ENCODE assay signal across 9 mouse cellular contexts in genomic region chr11:117678740-117679139, GRCm38 (mm10). TPM values are rescaled to one million over a fixed set of nuclear protein-coding genes. Genes with fewer than 3 reads are reported as not detected.
DNase-seq lines count a peak whose midpoint lies in the region; ATAC-seq and TF ChIP-seq lines count a peak whose summit lies in the region.
"Had no signal": no experiment of that assay in that cellular context is flagged by ENCODE, and none has a peak within 500 bp of the region (broad histone marks: within the 10 kb centered on the region; RNA-seq: fewer than 3 reads in every experiment).

No protein-coding gene starts in this region.

- 60% methylated on average over 2 of the region's 2 CpGs for WGBS in forebrain, postnatal 0 days
- WGBS in forebrain, embryonic 10.5 days, result 62% methylated on average over 2 of the region's 2 CpGs
- 23% methylated on average over 2 of the region's 2 CpGs for whole genome bisulfite sequencing in liver, adult 2 months
- WGBS in liver, embryonic 12.5 days (ENCODE audit: insufficient replicate concordance), result 37% methylated on average over 2 of the region's 2 CpGs
- 25% methylated on average over 2 of the region's 2 CpGs for WGBS in bone marrow, adult 2 months
- WGBS in hindbrain, embryonic 12.5 days, result 61% methylated on average over 2 of the region's 2 CpGs

- H3K9me3 ChIP-seq in forebrain, postnatal 0 days (ENCODE audit: low read length), result no peaks in the 10 kb centered on the region
- H3K9me3 ChIP-seq in forebrain, embryonic 10.5 days, result no peaks in the 10 kb centered on the region; the same call in 1 of the 2 replicates
- no peaks in the 10 kb centered on the region for H3K9me3 ChIP-seq in liver, embryonic 12.5 days (replicated peaks)
- no peaks in the 10 kb centered on the region for H3K9me3 ChIP-seq in hindbrain, embryonic 12.5 days (replicated peaks)

- H3K4me2 ChIP-seq in forebrain, postnatal 0 days (ENCODE audit: low read depth), result no peak overlapping the region
- H3K4me2 ChIP-seq in liver, embryonic 12.5 days, result no peak overlapping the region
- H3K4me2 ChIP-seq in hindbrain, embryonic 12.5 days (replicated peaks), result no peak overlapping the region

- peaks cover 4% of the 10 kb centered on the region; the same call in 1 of the 2 replicates for H3K4me1 ChIP-seq in forebrain, postnatal 0 days (ENCODE audit: insufficient read depth)
- H3K4me1 ChIP-seq in forebrain, embryonic 10.5 days, result peaks cover 35% of the 10 kb centered on the region
- H3K4me1 ChIP-seq in liver, adult 2 months (ENCODE audit: control insufficient read depth, insufficient read depth, low read length), result peaks cover 7% of the 10 kb centered on the region
- H3K4me1 ChIP-seq in liver, embryonic 12.5 days, result peaks cover 9% of the 10 kb centered on the region; the same call in 1 of the 2 replicates
- no peaks in the 10 kb centered on the region for H3K4me1 ChIP-seq in bone marrow, adult 2 months (ENCODE audit: control insufficient read depth, insufficient read depth, low read length)
- peaks cover 21% of the 10 kb centered on the region for H3K4me1 ChIP-seq in hindbrain, embryonic 12.5 days

- TF ChIP-seq CTCF in forebrain, postnatal 0 days (IDR thresholded peaks at IDR 0.05; ENCODE audit: low read depth), result peak; percentile 53
- TF ChIP-seq CTCF in liver, adult 2 months (IDR thresholded peaks at IDR 0.05; ENCODE audit: low read depth, low read length), result peak; percentile 35; the same call in 1 of the 2 replicates
- 0 out of 2 replicates have a peak, but pooled peaks have one; percentile 5 for TF ChIP-seq CTCF in bone marrow, adult 2 months (IDR thresholded peaks at IDR 0.05; ENCODE audit: control insufficient read depth, insufficient read depth, low read length)

- TF ChIP-seq POLR2A in liver, adult 2 months (IDR thresholded peaks at IDR 0.05; ENCODE audit: extremely low read depth, insufficient read depth, low read length), result no peak
- TF ChIP-seq POLR2A in bone marrow, adult 2 months (IDR thresholded peaks at IDR 0.05; ENCODE audit: borderline replicate concordance, control insufficient read depth, low read depth, low read length), result no peak

- DNase-seq in forebrain, postnatal 0 days, result no peak
- no peak for DNase-seq in forebrain, embryonic 10.5 days (ENCODE audit: extremely low spot score, low spot score)
- no peak for DNase-seq in liver, adult 2 months (ENCODE audit: extremely low read depth, low read depth, low spot score)
- DNase-seq in A20 (ENCODE audit: low read depth, low spot score), result peak; percentile 51
- DNase-seq in embryo, embryonic 11 days, result no peak
- DNase-seq: heart, postnatal 10 days had no signal

- no peak overlapping the region for H3K27ac ChIP-seq in forebrain, postnatal 0 days (ENCODE audit: low read depth, low read length)
- H3K27ac ChIP-seq in forebrain, embryonic 10.5 days, result no peak overlapping the region
- H3K27ac ChIP-seq in liver, adult 2 months (replicated peaks; ENCODE audit: insufficient read depth, low read depth, low read length), result no peak overlapping the region
- no peak overlapping the region for H3K27ac ChIP-seq in liver, embryonic 12.5 days
- no peak overlapping the region for H3K27ac ChIP-seq in bone marrow, adult 2 months (ENCODE audit: control insufficient read depth, insufficient read depth, low read depth, low read length, poor library complexity)
- no peak overlapping the region for H3K27ac ChIP-seq in hindbrain, embryonic 12.5 days

- no peak overlapping the region for H3K4me3 ChIP-seq in forebrain, postnatal 0 days (ENCODE audit: low read depth, low read length)
- H3K4me3 ChIP-seq in forebrain, embryonic 10.5 days, result no peak overlapping the region
- H3K4me3 ChIP-seq in liver, adult 2 months (ENCODE audit: insufficient read depth, low read depth, low read length), result no peak overlapping the region
- no peak overlapping the region for H3K4me3 ChIP-seq in liver, embryonic 12.5 days
- H3K4me3 ChIP-seq in bone marrow, adult 2 months (replicated peaks; ENCODE audit: control insufficient read depth, low read depth, low read length), result no peak overlapping the region
- no peak overlapping the region for H3K4me3 ChIP-seq in hindbrain, embryonic 12.5 days

- H3K27me3 ChIP-seq in forebrain, postnatal 0 days (ENCODE audit: insufficient read depth, low read length), result no peaks in the 10 kb centered on the region
- H3K27me3 ChIP-seq in forebrain, embryonic 10.5 days (ENCODE audit: poor library complexity, severe bottlenecking), result no peaks in the 10 kb centered on the region
- H3K27me3 ChIP-seq in liver, adult 2 months (ENCODE audit: control insufficient read depth, insufficient read depth, low read length), result no peaks in the 10 kb centered on the region
- no peaks in the 10 kb centered on the region for H3K27me3 ChIP-seq in liver, embryonic 12.5 days (replicated peaks)
- H3K27me3 ChIP-seq in hindbrain, embryonic 12.5 days, result no peaks in the 10 kb centered on the region

- H3K36me3 ChIP-seq in forebrain, postnatal 0 days (ENCODE audit: insufficient read depth), result no peaks in the 10 kb centered on the region
- H3K36me3 ChIP-seq in forebrain, embryonic 10.5 days (replicated peaks), result peaks cover 7% of the 10 kb centered on the region
- H3K36me3 ChIP-seq in liver, adult 2 months (ENCODE audit: control insufficient read depth, insufficient read depth, low read length), result no peaks in the 10 kb centered on the region
- peaks cover 3% of the 10 kb centered on the region; the same call in 1 of the 2 replicates for H3K36me3 ChIP-seq in liver, embryonic 12.5 days
- H3K36me3 ChIP-seq in hindbrain, embryonic 12.5 days, result no peaks in the 10 kb centered on the region

- no peak for ATAC-seq in forebrain, postnatal 0 days
- ATAC-seq in liver, embryonic 12.5 days, result no peak
- no peak for ATAC-seq in hindbrain, embryonic 12.5 days (ENCODE audit: low FRiP score)

- H3K9ac ChIP-seq in forebrain, postnatal 0 days, result no peak overlapping the region
- no peak overlapping the region for H3K9ac ChIP-seq in liver, adult 2 months (ENCODE audit: low read depth, low read length)
- no peak overlapping the region for H3K9ac ChIP-seq in liver, embryonic 12.5 days
- no peak overlapping the region for H3K9ac ChIP-seq in hindbrain, embryonic 12.5 days

- H3K79me2 ChIP-seq in liver, adult 2 months (ENCODE audit: control insufficient read depth, insufficient read depth, low read length), result peaks cover 25% of the 10 kb centered on the region; the same call in 1 of the 2 replicates

RNA-seq across cellular contexts. Expression of gene Tnrc6c, which starts 24.7 kb away (rescaled TPM):
- total RNA-seq in forebrain, postnatal 0 days (2014; rRNA removed), result 56.9 and 71.6 TPM in 2 replicates
- polyA plus RNA-seq in forebrain, postnatal 0 days (2015; fragmentation: Nextera tagmentation; extraction: Ambion mirVana), result 13.1 and 19.9 TPM in 2 replicates
- 11.3 and 12.0 TPM in 2 replicates for polyA plus RNA-seq in forebrain, embryonic 10.5 days (2016; fragmentation: Nextera tagmentation; extraction: Ambion mirVana)
- total RNA-seq in liver, adult 2 months (2014; rRNA removed), result 6.3 and 8.3 TPM in 2 replicates
- 4.1 and 5.7 TPM in 2 replicates for polyA plus RNA-seq in liver, adult 2 months (2012; rRNA removed)
- 4.7 and 4.8 TPM in 2 replicates for polyA plus RNA-seq in liver, embryonic 12.5 days (2016; fragmentation: Nextera tagmentation; extraction: Ambion mirVana)
- polyA plus RNA-seq in bone marrow, adult 2 months (2011; ENCODE audit: insufficient read depth, insufficient read length, low replicate concordance, missing spikeins), result 14.5 and 19.5 TPM in 2 replicates
- 26.3 and 28.3 TPM in 2 replicates for polyA plus RNA-seq in hindbrain, embryonic 12.5 days (2016; fragmentation: Nextera tagmentation; extraction: Ambion mirVana)
